Mouse (Mus musculus) small intestine, adult 2 months (tissue): ENCODE results near the gene Deup1.

Experiments
- CTCF ChIP-seq: fragments of 200-500 bp; IDR thresholded peaks from 2 replicates; pipeline ENCODE4 v1.5.1; 2012; ENCODE audit warnings: low read depth, mild to moderate bottlenecking, control low read depth, inconsistent platforms, low read length, moderate library complexity, mixed read lengths; ENCODE audit not compliant: insufficient replicate concordance, insufficient read length; ENCODE audit errors: extremely low read depth
- POLR2A ChIP-seq: fragments of 200-500 bp; IDR thresholded peaks from 2 replicates; pipeline ENCODE4 v1.6.1; 2012; ENCODE audit warnings: low read depth, mild to moderate bottlenecking, control low read depth, inconsistent platforms, low read length, moderate library complexity

DNA sequence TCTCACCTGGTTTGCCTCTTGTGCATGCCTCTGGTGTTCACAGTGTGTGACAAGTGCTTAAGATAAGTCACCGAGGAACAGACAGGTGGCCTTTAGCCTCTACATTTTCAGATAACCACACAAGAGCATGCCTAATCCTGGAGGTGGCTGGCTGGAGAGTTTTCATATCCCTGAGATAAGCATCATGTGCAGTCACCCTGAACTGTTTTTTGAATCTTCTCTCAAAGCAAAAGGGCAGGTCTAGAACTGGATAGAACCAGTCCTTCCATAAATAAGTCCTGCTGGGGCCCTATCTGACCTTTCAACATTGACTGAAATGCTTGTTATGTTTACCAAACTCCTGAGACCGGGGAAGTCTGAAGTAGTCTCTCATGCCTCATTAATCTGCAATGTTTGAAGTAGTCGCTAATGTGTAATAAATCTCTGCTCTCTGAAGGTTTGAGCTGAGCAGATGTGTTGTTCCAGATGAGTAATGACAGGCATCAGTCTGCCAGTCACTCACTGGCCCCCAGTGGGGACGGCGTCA lies 42.3 kb upstream of the Deup1 start:
- no peak for TF ChIP-seq POLR2A
- no peak for TF ChIP-seq CTCF
